Mouse (Mus musculus): ENCODE data around the gene Becn1. TPM values are rescaled to one million over a fixed set of nuclear protein-coding genes. Genes with fewer than 3 reads are reported as not detected.

The Becn1 gene
- total RNA-seq, 1 experiment from 2014 or later = 159 TPM

Other genes starting within 250 kb of the Becn1 start
- gene Naglu, start 232.3 kb downstream of the Becn1 start, total RNA-seq (2021) = 39.3 and 54.1 TPM in 2 replicates
- 2.6 and 3.3 TPM in 2 replicates for gene Hsd17b1, start 223.9 kb downstream of the Becn1 start, total RNA-seq (2021)
- 93.5 and 115 TPM in 2 replicates for gene Coasy, start 219.7 kb downstream of the Becn1 start, total RNA-seq (2021)
- 55.2 and 70.0 TPM in 2 replicates for gene Mlx, start 215.0 kb downstream of the Becn1 start, total RNA-seq (2021)
- 7.1 and 9.4 TPM in 2 replicates for gene Psmc3ip, start 206.8 kb downstream of the Becn1 start, total RNA-seq (2021)
- gene Retreg3, start 182.4 kb downstream of the Becn1 start, total RNA-seq (2021) = 53.5 and 64.1 TPM in 2 replicates
- gene Tubg1, start 182.3 kb downstream of the Becn1 start, total RNA-seq (2021) = 42.1 and 50.1 TPM in 2 replicates
- 5.7 and 6.4 TPM in 2 replicates for gene Tubg2, start 146.4 kb downstream of the Becn1 start, total RNA-seq (2021)
- gene Cntnap1, start 131.8 kb downstream of the Becn1 start, total RNA-seq (2021) = 6.6 and 9.1 TPM in 2 replicates
- gene Plekhh3, start 130.9 kb downstream of the Becn1 start, total RNA-seq (2021) = 31.1 and 36.4 TPM in 2 replicates
- gene Ccr10, start 126.8 kb downstream of the Becn1 start, total RNA-seq (2021) = 0.18 TPM in 1 of 2 replicates, not detected in the other
- gene Ezh1, start 75.8 kb downstream of the Becn1 start, total RNA-seq (2021) = 37.3 and 49.6 TPM in 2 replicates
- 53.9 and 57.0 TPM in 2 replicates for gene Ramp2, start 56.3 kb downstream of the Becn1 start, total RNA-seq (2021)
- gene Vps25, start 48.6 kb downstream of the Becn1 start, total RNA-seq (2021) = 112 and 116 TPM in 2 replicates
- 1.7 and 2.6 TPM in 2 replicates for gene Wnk4, start 41.7 kb downstream of the Becn1 start, total RNA-seq (2021)
- gene Cntd1, start 23.3 kb downstream of the Becn1 start, total RNA-seq (2021) = 0.67 and 0.73 TPM in 2 replicates
- gene Coa3, start 23.2 kb downstream of the Becn1 start, total RNA-seq (2021) = 67.9 and 74.9 TPM in 2 replicates
- gene Psme3, start 13.9 kb upstream of the Becn1 start, total RNA-seq (2021) = 126 and 131 TPM in 2 replicates
- gene Aoc2, start 22.8 kb upstream of the Becn1 start, total RNA-seq (2021) = 4.6 and 6.5 TPM in 2 replicates
- 30.8 and 35.7 TPM in 2 replicates for gene Aoc3, start 28.3 kb upstream of the Becn1 start, total RNA-seq (2021)
- gene G6pc, start 65.3 kb upstream of the Becn1 start, total RNA-seq (2021) = 1.8 TPM in 2 replicates
- gene Aarsd1, start 115.3 kb upstream of the Becn1 start, total RNA-seq (2021) = 34.0 and 36.3 TPM in 2 replicates
- 3.7 and 4.2 TPM in 2 replicates for gene Gm27029, start 122.5 kb upstream of the Becn1 start, total RNA-seq (2021)
- gene Rundc1, start 122.8 kb upstream of the Becn1 start, total RNA-seq (2021) = 26.3 and 26.4 TPM in 2 replicates
- 3.2 and 3.9 TPM in 2 replicates for gene Ptges3l, start 123.0 kb upstream of the Becn1 start, total RNA-seq (2021)
- gene Rpl27, start 140.0 kb upstream of the Becn1 start, total RNA-seq (2021) = 74.2 and 91.6 TPM in 2 replicates
- gene Ifi35, start 146.1 kb upstream of the Becn1 start, total RNA-seq (2021) = 33.5 and 39.5 TPM in 2 replicates
- 8.1 and 11.1 TPM in 2 replicates for gene Rnd2, start 162.7 kb upstream of the Becn1 start, total RNA-seq (2021)
- gene Vat1, start 163.9 kb upstream of the Becn1 start, total RNA-seq (2021) = 104 and 112 TPM in 2 replicates
- 3.5 and 3.9 TPM in 2 replicates for gene Brca1, start 249.7 kb upstream of the Becn1 start, total RNA-seq (2021)
- 156 and 164 TPM in 2 replicates for gene Nbr1, start 249.9 kb upstream of the Becn1 start, total RNA-seq (2021)